In genomic region chr11:116004840-116005700, GRCm38 (mm10) we compare ENCODE assay signal across 8 mouse cellular contexts. TPM values are rescaled to one million over a fixed set of nuclear protein-coding genes. Genes with fewer than 3 reads are reported as not detected.
A peak's percentile ranks its signal among the peaks of the same experiment; 100 is the strongest.
DNase-seq lines count a peak whose midpoint lies in the region; ATAC-seq lines count a peak whose summit lies in the region.

No protein-coding gene starts in this region.

- ATAC-seq in heart, embryonic 15.5 days (replicated peaks; ENCODE audit: insufficient number of reproducible peaks, insufficient read depth, low FRiP score, low read depth), result peak; percentile 78
- ATAC-seq in lung, embryonic 15.5 days (ENCODE audit: borderline replicate concordance, extremely low read depth, low FRiP score, low TSS enrichment), result peak; percentile 86
- ATAC-seq in neutrophil, adult 5-6 weeks (ENCODE audit: extremely low read depth, insufficient number of reproducible peaks, low FRiP score, poor library complexity, severe bottlenecking), result peak; percentile 42

- peak overlapping the region; percentile 83 for H3K27ac ChIP-seq in heart, embryonic 15.5 days
- H3K27ac ChIP-seq in lung, embryonic 15.5 days, result peak overlapping the region; percentile 79

- H3K27me3 ChIP-seq in heart, embryonic 15.5 days, result peaks cover 2% of the 10 kb centered on the region; the same call in 1 of the 2 replicates
- H3K27me3 ChIP-seq in lung, embryonic 15.5 days, result peaks cover 9% of the 10 kb centered on the region

- H3K9ac ChIP-seq in heart, embryonic 15.5 days, result peak overlapping the region; percentile 66
- peak overlapping the region; percentile 26 for H3K9ac ChIP-seq in lung, embryonic 15.5 days

- H3K9me3 ChIP-seq in heart, embryonic 15.5 days (replicated peaks), result no peaks in the 10 kb centered on the region
- no peaks in the 10 kb centered on the region for H3K9me3 ChIP-seq in lung, embryonic 15.5 days

- DNase-seq in CD4-positive, CD25-positive, alpha-beta regulatory T cell, adult 2 months (ENCODE audit: low read depth, low spot score), result peak; percentile 83
- peak; percentile 88 to 91 for DNase-seq in adrenal gland, postnatal 36 days
- DNase-seq in fibroblast of lung, adult 2 months (ENCODE audit: low read depth), result peak; percentile 75
- peak; percentile 90 for DNase-seq in kidney, postnatal 10 days
- peak; percentile 74 for DNase-seq in thymus, postnatal 0 days (ENCODE audit: low spot score)

- H3K4me2 ChIP-seq in heart, embryonic 15.5 days, result peak overlapping the region; percentile 86
- H3K4me2 ChIP-seq in lung, embryonic 15.5 days, result peak overlapping the region; percentile 82

- peaks cover 19% of the 10 kb centered on the region for H3K4me1 ChIP-seq in heart, embryonic 15.5 days (replicated peaks)
- peaks cover 14% of the 10 kb centered on the region for H3K4me1 ChIP-seq in lung, embryonic 15.5 days

- 5% methylated on average over 54 of the region's 54 CpGs for WGBS in heart, embryonic 15.5 days
- WGBS in lung, embryonic 15.5 days, result 5% methylated on average over 54 of the region's 54 CpGs

- peaks cover 21% of the 10 kb centered on the region for H3K36me3 ChIP-seq in heart, embryonic 15.5 days
- peaks cover 26% of the 10 kb centered on the region for H3K36me3 ChIP-seq in lung, embryonic 15.5 days

- peak overlapping the region; percentile 41 for H3K4me3 ChIP-seq in heart, embryonic 15.5 days
- peak overlapping the region; percentile 36 for H3K4me3 ChIP-seq in lung, embryonic 15.5 days

RNA-seq across cellular contexts. Expression of gene Galk1, which starts 7.4 kb away (rescaled TPM):
- 10 to 100 TPM; 40.7 to 50.3 TPM for total RNA-seq in adrenal gland, postnatal 36 days (2021)
- polyA plus RNA-seq in heart, embryonic 15.5 days (2015; fragmentation: Nextera tagmentation; extraction: Ambion mirVana), result 120 and 147 TPM in 2 replicates
- 215 and 229 TPM in 2 replicates for polyA plus RNA-seq in lung, embryonic 15.5 days (2015; fragmentation: Nextera tagmentation; extraction: Ambion mirVana)
- 3.6 and 7.9 TPM in 2 replicates for total RNA-seq in neutrophil, adult 5-6 weeks (2017)
- polyA plus RNA-seq in thymus, postnatal 0 days (2015; fragmentation: Nextera tagmentation; extraction: Ambion mirVana), result 182 and 188 TPM in 2 replicates

RNA-seq across cellular contexts. Expression of gene H3f3b, which starts 22.7 kb away (rescaled TPM):
- 100 to 1,000 TPM; 347 to 353 TPM for total RNA-seq in adrenal gland, postnatal 36 days (2021)
- 648 and 727 TPM in 2 replicates for polyA plus RNA-seq in heart, embryonic 15.5 days (2015; fragmentation: Nextera tagmentation; extraction: Ambion mirVana)
- polyA plus RNA-seq in lung, embryonic 15.5 days (2015; fragmentation: Nextera tagmentation; extraction: Ambion mirVana), result 1,879 and 1,955 TPM in 2 replicates
- 1,276 and 1,299 TPM in 2 replicates for total RNA-seq in neutrophil, adult 5-6 weeks (2017)
- polyA plus RNA-seq in thymus, postnatal 0 days (2015; fragmentation: Nextera tagmentation; extraction: Ambion mirVana), result 2,823 and 2,911 TPM in 2 replicates

RNA-seq across cellular contexts. Expression of gene Unk, which starts 25.1 kb away (rescaled TPM):
- 10 to 100 TPM; 18.3 to 20.2 TPM for total RNA-seq in adrenal gland, postnatal 36 days (2021)
- 19.5 and 27.3 TPM in 2 replicates for polyA plus RNA-seq in heart, embryonic 15.5 days (2015; fragmentation: Nextera tagmentation; extraction: Ambion mirVana)
- polyA plus RNA-seq in lung, embryonic 15.5 days (2015; fragmentation: Nextera tagmentation; extraction: Ambion mirVana), result 37.0 and 37.7 TPM in 2 replicates
- 22.5 and 24.2 TPM in 2 replicates for total RNA-seq in neutrophil, adult 5-6 weeks (2017)
- 20.5 and 22.9 TPM in 2 replicates for polyA plus RNA-seq in thymus, postnatal 0 days (2015; fragmentation: Nextera tagmentation; extraction: Ambion mirVana)

RNA-seq across cellular contexts. Expression of gene Itgb4, which starts 30.6 kb away (rescaled TPM):
- total RNA-seq in adrenal gland, postnatal 36 days (2021), result 1 to 10 TPM; 2.3 to 3.1 TPM
- 1.2 and 3.9 TPM in 2 replicates for polyA plus RNA-seq in heart, embryonic 15.5 days (2015; fragmentation: Nextera tagmentation; extraction: Ambion mirVana)
- polyA plus RNA-seq in lung, embryonic 15.5 days (2015; fragmentation: Nextera tagmentation; extraction: Ambion mirVana), result 2.6 and 3.4 TPM in 2 replicates
- total RNA-seq in neutrophil, adult 5-6 weeks (2017), result 0.23 and 0.25 TPM in 2 replicates
- polyA plus RNA-seq in thymus, postnatal 0 days (2015; fragmentation: Nextera tagmentation; extraction: Ambion mirVana), result 7.8 TPM in 2 replicates

Comparison
In these comparisons a context has a peak if more than half of its experiments do, and no peak if none do; other contexts are left out.
1. Peak in every context shown above with its lines: DNase-seq, ATAC-seq, H3K4me3 ChIP-seq and H3K27ac ChIP-seq.